Comparison of ENCODE assay signal across 22 mouse cellular contexts in genomic region chr2:38779939-38780338, GRCm38 (mm10).
DNase-seq lines count a peak whose midpoint lies in the region; ATAC-seq and TF ChIP-seq lines count a peak whose summit lies in the region.
"Had no signal": no experiment of that assay in that cellular context is flagged by ENCODE, and none has a peak within 500 bp of the region (broad histone marks: within the 10 kb centered on the region; RNA-seq: fewer than 3 reads in every experiment).

No protein-coding gene starts in this region.

- H3K9me3 ChIP-seq in MEL (replicated peaks; ENCODE audit: insufficient read depth, low read length): no peaks in the 10 kb centered on the region
- H3K9me3 ChIP-seq in stomach, postnatal 0 days (ENCODE audit: control insufficient read depth, low read length): no peaks in the 10 kb centered on the region
- H3K9me3 ChIP-seq: forebrain, embryonic 12.5 days; hindbrain, embryonic 12.5 days; hindbrain, embryonic 15.5 days had no signal

- intact Hi-C loops in left cerebral cortex, postnatal 36 days (cut with DNase I): no loop called here

- H3K4me2 ChIP-seq in myocyte (ENCODE audit: low read depth): peak overlapping the region; percentile 7
- no peak overlapping the region for H3K4me2 ChIP-seq in stomach, postnatal 0 days (replicated peaks; ENCODE audit: low read depth)
- H3K4me2 ChIP-seq: forebrain, embryonic 12.5 days; heart, embryonic 11.5 days; hindbrain, embryonic 12.5 days; hindbrain, embryonic 15.5 days had no signal

- no peak for TF ChIP-seq RAD21 in MEL (IDR thresholded peaks at IDR 0.05; ENCODE audit: low read depth, low read length)

- no peak overlapping the region for H3K9ac ChIP-seq in MEL (ENCODE audit: control insufficient read depth, low read depth, low read length, poor library complexity, severe bottlenecking)
- no peak overlapping the region for H3K9ac ChIP-seq in stomach, postnatal 0 days (ENCODE audit: low read length)
- H3K9ac ChIP-seq: forebrain, embryonic 12.5 days; hindbrain, embryonic 12.5 days; hindbrain, embryonic 15.5 days had no signal

- DNase-seq in 3134 (ENCODE audit: extremely low read depth, insufficient read length, low spot score) (peak; percentile 40), 416B (ENCODE audit: low read depth) (peak; percentile 82), MEL (ENCODE audit: low read depth, low spot score) (peak; percentile 58), adipocyte (ENCODE audit: low spot score) (no peak)
- no peak for DNase-seq in left cerebral cortex, postnatal 36 days (ENCODE audit: low spot score in 2 of 2)
- DNase-seq in stomach, postnatal 0 days (ENCODE audit: low spot score): no peak
- DNase-seq: adrenal gland, adult 8-10 months; adrenal gland, postnatal 25 days; B cell, adult 2 months; cerebellum, adult 11-12 months; cerebellum, adult 9-10 months; cerebellum, postnatal 14 days; gastrocnemius, postnatal 10 days; heart, adult 11 months had no signal

- peaks cover 13 to 24% of the 10 kb centered on the region in 2 experiments for H3K4me1 ChIP-seq in MEL (ENCODE audit: control insufficient read depth in 1 of 2, insufficient read depth in 2 of 2, low read length in 2 of 2)
- no peaks in the 10 kb centered on the region for H3K4me1 ChIP-seq in stomach, postnatal 0 days (replicated peaks; ENCODE audit: control insufficient read depth, insufficient read depth)

- H3K36me3 ChIP-seq in MEL (ENCODE audit: control insufficient read depth in 1 of 2, insufficient read depth in 2 of 2, low read length in 2 of 2) (peaks cover 0 to 39% of the 10 kb centered on the region in 2 experiments; a peak in 2 of 4 replicates), myocyte (ENCODE audit: control insufficient read depth, insufficient read depth) (no peaks in the 10 kb centered on the region)
- no peaks in the 10 kb centered on the region for H3K36me3 ChIP-seq in stomach, postnatal 0 days (ENCODE audit: control insufficient read depth, insufficient read depth, low read length)
- H3K36me3 ChIP-seq: forebrain, embryonic 12.5 days; hindbrain, embryonic 12.5 days; hindbrain, embryonic 15.5 days had no signal

- TF ChIP-seq CTCF in MEL (IDR thresholded peaks at IDR 0.05 in 2 of 3, conservative IDR thresholded peaks at IDR 0.05 in 1 of 3; ENCODE audit: control insufficient read depth in 1 of 3, insufficient read depth in 1 of 3, low read depth in 2 of 3, low read length in 3 of 3, poor library complexity in 1 of 3, severe bottlenecking in 1 of 3): no peak
- TF ChIP-seq CTCF in stomach, postnatal 0 days (IDR thresholded peaks at IDR 0.05; ENCODE audit: low read depth): no peak

- 78% methylated on average over 2 of the region's 2 CpGs for whole genome bisulfite sequencing in stomach, postnatal 0 days

- no peak for TF ChIP-seq POLR2A in MEL (IDR thresholded peaks at IDR 0.05; ENCODE audit: control insufficient read depth in 1 of 2, insufficient read depth in 1 of 2, low read depth in 1 of 2, low read length in 2 of 2, poor library complexity in 1 of 2)
- TF ChIP-seq POLR2A in myocyte (IDR thresholded peaks at IDR 0.05; ENCODE audit: insufficient read length, low read depth): no peak

- no peaks in the 10 kb centered on the region for H3K27me3 ChIP-seq in MEL (ENCODE audit: control insufficient read depth in 1 of 2, insufficient read depth in 2 of 2, low read length in 2 of 2)
- H3K27me3 ChIP-seq in myocyte (ENCODE audit: control insufficient read depth, insufficient read depth, insufficient read length): no peaks in the 10 kb centered on the region
- H3K27me3 ChIP-seq in stomach, postnatal 0 days (ENCODE audit: control insufficient read depth, insufficient read depth, low read length): no peaks in the 10 kb centered on the region
- H3K27me3 ChIP-seq: forebrain, embryonic 12.5 days; hindbrain, embryonic 12.5 days; hindbrain, embryonic 15.5 days had no signal

- no peak overlapping the region for H3K4me3 ChIP-seq in MEL (ENCODE audit: control insufficient read depth in 1 of 2, insufficient read depth in 1 of 2, low read depth in 2 of 2, low read length in 2 of 2)
- H3K4me3 ChIP-seq in myocyte: no peak overlapping the region
- no peak overlapping the region for H3K4me3 ChIP-seq in stomach, postnatal 0 days (ENCODE audit: low read depth, low read length)
- H3K4me3 ChIP-seq: forebrain, embryonic 12.5 days; hindbrain, embryonic 12.5 days; hindbrain, embryonic 15.5 days had no signal

- no peak for TF ChIP-seq EP300 in MEL (IDR thresholded peaks at IDR 0.05; ENCODE audit: low read depth in 1 of 2, low read length in 2 of 2)
- no peak for TF ChIP-seq EP300 in stomach, postnatal 0 days (optimal IDR thresholded peaks at IDR 0.05)

- H3K79me2 ChIP-seq in MEL (ENCODE audit: control insufficient read depth, insufficient read depth, low read length, poor library complexity) (no peaks in the 10 kb centered on the region), myocyte (ENCODE audit: control insufficient read depth, insufficient read depth) (no peaks in the 10 kb centered on the region)

- ATAC-seq in stomach, postnatal 0 days (ENCODE audit: low FRiP score, low TSS enrichment): no peak
- ATAC-seq: CD4-positive, CD25-positive, alpha-beta regulatory T cell, adult 4 months; forebrain, embryonic 16.5 days; intestine, postnatal 0 days had no signal

- peak overlapping the region; percentile 59 for H3K27ac ChIP-seq in MEL (ENCODE audit: control insufficient read depth, low read depth, low read length)
- no peak overlapping the region for H3K27ac ChIP-seq in stomach, postnatal 0 days (replicated peaks)
- H3K27ac ChIP-seq: forebrain, embryonic 12.5 days; hindbrain, embryonic 12.5 days; hindbrain, embryonic 15.5 days had no signal

- H3ac ChIP-seq in myocyte (ENCODE audit: control insufficient read depth, insufficient read length): no peak overlapping the region

TF ChIP-seq in MEL, 35 proteins besides CTCF, POLR2A, EP300 and RAD21:
- TF ChIP-seq JUND (IDR thresholded peaks at IDR 0.05; ENCODE audit: low read depth, low read length) (0 out of 2 replicates have a peak, but pooled peaks have one; percentile 27), ZC3H11A (IDR thresholded peaks at IDR 0.05; ENCODE audit: low read depth, low read length) (no peak), MAZ (IDR thresholded peaks at IDR 0.05; ENCODE audit: low read depth, low read length) (no peak), GABPA (IDR thresholded peaks at IDR 0.05; ENCODE audit: low read depth, low read length) (no peak)

TF ChIP-seq in myocyte, 11 proteins besides CTCF, POLR2A, EP300 and RAD21:
- TF ChIP-seq CEBPB (IDR thresholded peaks at IDR 0.05; ENCODE audit: insufficient read depth, poor library complexity, severe bottlenecking) (peak; percentile 58; the same call in 1 of the 2 replicates), MAX (IDR thresholded peaks at IDR 0.05; ENCODE audit: low read depth) (no peak), TCF3 (IDR thresholded peaks at IDR 0.05; ENCODE audit: insufficient read length, low read depth) (no peak), TCF12 (IDR thresholded peaks at IDR 0.05; ENCODE audit: insufficient read depth, poor library complexity, severe bottlenecking) (no peak), MYOG (IDR thresholded peaks at IDR 0.05; ENCODE audit: control insufficient read depth in 1 of 3, insufficient read depth in 1 of 3, insufficient read length in 2 of 3, low read depth in 2 of 3) (no peak), SRF (IDR thresholded peaks at IDR 0.05; ENCODE audit: control insufficient read depth, insufficient read length, low read depth) (no peak)

Comparison
In these comparisons a context has a peak if more than half of its experiments do, and no peak if none do; other contexts are left out.
1. DNase-seq: peak in 3134 (single experiment), 416B (single experiment) and MEL (single experiment); none in left cerebral cortex, postnatal 36 days (0 of 2), stomach, postnatal 0 days (single experiment) and adipocyte (single experiment).